Mouse (Mus musculus): ENCODE data around the gene Actrt3.

Actrt3 gene

GRCm38 (mm10) chr3:30599711-30600545 lies at the start of gene Actrt3:
Actrt3 (minus strand) TSS chr3:30599939.
- peak in 1 of 2 experiments; percentile 15 for DNase-seq (ENCODE audit: low spot score in 2 of 2)

GRCm38 (mm10) chr3:30648466-30648865 lies 48.7 kb upstream of the Actrt3 start:
- no peak for DNase-seq (ENCODE audit: low spot score in 2 of 2)

GRCm38 (mm10) chr3:30647440-30648090 lies 47.8 kb upstream of the Actrt3 start, which contains the start of gene Lrrc34:
Lrrc34 (minus strand) TSS chr3:30647869.
- no peak for DNase-seq (ENCODE audit: low spot score in 2 of 2)

- no peak for DNase-seq (ENCODE audit: low spot score in 2 of 2)
Observed at GRCm38 (mm10) chr3:30646761-30647160, 47.0 kb upstream of the Actrt3 start.

GRCm38 (mm10) chr3:30644207-30644606 lies 44.5 kb upstream of the Actrt3 start, which contains the start of gene Lrriq4:
Lrriq4 (plus strand) TSS chr3:30644507.
- no peak for DNase-seq (ENCODE audit: low spot score in 2 of 2)

GRCm38 (mm10) chr3:30635629-30636028 lies 35.9 kb upstream of the Actrt3 start:
- no peak for DNase-seq (ENCODE audit: low spot score in 2 of 2)

DNA sequence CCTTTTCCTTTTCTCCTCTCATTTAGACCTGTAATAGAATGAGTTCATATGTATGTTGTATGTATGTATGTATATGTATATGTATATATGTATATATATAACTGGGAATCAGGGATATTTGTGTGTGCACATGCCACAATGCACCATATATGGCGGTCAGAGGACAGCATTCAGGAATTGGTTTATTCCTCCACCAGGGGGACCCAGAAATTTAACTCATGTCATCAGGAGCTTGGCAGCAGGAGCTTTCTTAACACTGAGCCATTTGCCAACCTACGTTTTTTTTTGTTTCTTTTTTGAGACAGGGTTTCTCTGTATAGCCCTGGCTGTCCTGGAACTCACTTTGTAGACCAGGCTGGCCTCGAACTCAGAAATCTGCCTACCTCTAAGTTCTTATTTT lies 33.9 kb upstream of the Actrt3 start:
- DNase-seq (ENCODE audit: low spot score in 2 of 2) = no peak

GRCm38 (mm10) chr3:30620132-30620531 lies 20.4 kb upstream of the Actrt3 start:
- no peak for DNase-seq (ENCODE audit: low spot score in 2 of 2)

DNA sequence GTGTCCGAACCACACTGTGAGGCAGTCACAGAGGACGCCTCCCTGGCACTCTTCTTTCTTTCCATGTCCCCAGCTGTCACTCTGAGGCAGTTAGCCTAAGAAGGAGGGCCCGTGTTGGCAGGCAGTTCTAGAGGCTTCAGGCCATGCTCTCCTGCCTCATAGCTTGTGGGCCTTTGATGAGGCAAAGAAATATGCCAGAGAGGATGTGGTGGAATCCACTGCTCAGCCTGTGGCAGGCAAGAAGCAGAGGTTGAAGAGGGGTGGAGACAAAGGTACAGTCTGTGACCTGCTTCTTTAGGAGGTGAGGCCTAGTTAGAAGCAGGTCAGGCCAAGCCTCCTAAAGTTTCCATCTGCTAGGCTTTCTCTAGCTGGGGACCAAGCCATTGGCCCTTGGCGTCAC lies 11.2 kb upstream of the Actrt3 start:
- DNase-seq (ENCODE audit: low spot score in 2 of 2) = no peak

- no peak for DNase-seq (ENCODE audit: low spot score in 2 of 2)
Observed at GRCm38 (mm10) chr3:30608999-30609398, 9.3 kb upstream of the Actrt3 start.

DNA sequence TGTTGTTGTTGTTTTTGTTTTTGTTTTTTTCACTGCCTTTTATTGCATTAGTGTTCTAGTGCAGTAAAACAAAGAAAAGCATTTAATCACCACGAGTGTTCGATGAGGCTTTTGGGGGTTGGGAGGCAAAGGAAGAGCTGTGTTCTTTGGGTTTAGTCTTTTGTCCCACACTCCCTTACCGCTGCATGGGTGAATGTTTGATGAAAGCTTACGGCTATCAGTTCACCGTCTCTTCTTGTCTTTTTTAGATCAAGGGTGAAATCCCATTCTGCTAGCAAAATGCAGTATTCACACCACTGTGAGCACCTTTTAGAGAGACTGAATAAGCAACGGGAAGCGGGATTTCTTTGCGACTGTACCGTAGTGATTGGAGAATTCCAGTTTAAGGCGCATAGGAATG lies 3.5 kb upstream of the Actrt3 start:
- no peak for DNase-seq (ENCODE audit: low spot score in 2 of 2)

GRCm38 (mm10) chr3:30602740-30603098 lies 3.0 kb upstream of the Actrt3 start:
- no peak for DNase-seq (ENCODE audit: low spot score in 2 of 2)

DNA sequence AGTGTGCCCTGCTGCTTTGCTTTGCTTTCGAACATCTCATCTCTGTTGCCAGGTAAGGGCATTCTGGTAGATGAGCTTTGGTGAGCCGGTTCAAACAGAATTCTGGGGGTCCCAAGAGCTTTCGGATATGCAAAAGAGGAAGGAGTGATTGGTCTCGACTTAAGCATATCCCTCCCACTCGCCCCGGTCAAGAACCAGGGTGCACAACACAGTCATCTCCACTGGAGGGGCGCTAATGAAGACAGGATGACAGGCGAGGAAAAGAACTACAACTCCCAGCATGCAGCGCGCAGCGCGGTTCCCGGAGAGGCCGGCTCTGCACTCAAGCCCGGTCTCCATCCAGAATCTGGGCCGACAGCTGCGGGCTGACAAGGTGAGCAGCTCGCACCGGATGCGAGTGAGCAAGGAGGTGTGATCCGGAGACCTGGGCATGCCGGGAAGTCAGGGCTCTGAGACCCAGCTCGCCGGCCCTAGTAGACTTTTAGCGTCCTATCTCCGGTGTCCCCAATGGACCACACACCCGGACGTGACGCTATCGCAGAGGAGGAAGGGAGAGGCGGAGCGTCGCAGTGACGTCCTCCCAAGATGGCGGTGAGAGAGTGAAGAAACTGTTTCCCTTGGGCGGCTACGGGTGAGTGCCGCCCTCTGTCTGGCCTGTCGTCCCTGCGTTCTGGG lies 2.5 kb upstream of the Actrt3 start, which contains the start of gene Mynn:
Mynn (plus strand) TSS at position 1 of the 675 bp plus-strand sequence.
- peak; percentile 97 to 99 for DNase-seq (ENCODE audit: low spot score in 2 of 2)

DNA sequence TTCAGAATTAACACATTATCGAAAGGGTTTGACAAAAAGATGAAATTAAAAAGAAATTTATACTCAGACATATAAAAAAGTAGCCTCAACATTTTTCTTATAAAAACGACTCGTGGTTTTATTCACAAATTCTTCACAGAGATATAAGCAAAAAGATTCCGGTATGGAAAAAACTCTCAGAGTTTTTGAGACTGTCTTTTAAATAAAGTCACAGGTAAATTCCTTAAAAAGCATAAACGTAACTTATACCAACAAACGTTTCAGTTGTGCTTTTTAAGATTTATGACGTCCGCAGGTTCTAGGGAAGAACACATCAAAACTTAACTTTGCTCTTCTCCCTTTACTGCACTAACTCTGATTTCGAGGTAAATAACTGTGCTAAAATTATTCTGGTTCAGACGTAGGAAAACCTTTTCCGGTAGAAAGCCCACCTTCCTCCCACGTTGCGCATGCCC lies 1.9 kb upstream of the Actrt3 start:
- DNase-seq (ENCODE audit: low spot score in 2 of 2) = no peak

- DNase-seq (ENCODE audit: low spot score in 2 of 2) = peak; percentile 78 to 93
Observed at GRCm38 (mm10) chr3:30601175-30601574, 1.4 kb upstream of the Actrt3 start.

GRCm38 (mm10) chr3:30600717-30601116 lies 978 bp upstream of the Actrt3 start:
- DNase-seq (ENCODE audit: low spot score in 2 of 2) = peak; percentile 31 to 43

DNA sequence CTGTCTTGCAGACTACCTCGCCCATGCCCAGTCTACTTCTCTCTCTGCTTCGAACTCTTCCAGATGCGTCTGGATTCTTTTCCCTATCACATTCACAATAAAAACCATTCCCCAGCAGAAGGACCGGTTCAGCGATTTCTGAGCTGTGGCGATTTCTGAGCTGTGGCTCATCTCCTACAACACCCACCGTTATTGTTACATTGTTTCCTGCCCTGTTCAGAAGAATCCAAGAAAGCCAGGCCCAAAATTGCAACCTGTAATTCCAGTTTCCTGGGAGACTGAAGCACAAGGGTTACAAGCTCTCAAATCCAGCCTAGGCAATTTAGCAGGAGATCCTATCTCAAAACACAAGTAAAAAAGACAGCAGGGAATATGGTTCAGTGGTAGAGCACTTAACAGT lies 2.5 kb downstream of the Actrt3 start:
- no peak for DNase-seq (ENCODE audit: low spot score in 2 of 2)

DNA sequence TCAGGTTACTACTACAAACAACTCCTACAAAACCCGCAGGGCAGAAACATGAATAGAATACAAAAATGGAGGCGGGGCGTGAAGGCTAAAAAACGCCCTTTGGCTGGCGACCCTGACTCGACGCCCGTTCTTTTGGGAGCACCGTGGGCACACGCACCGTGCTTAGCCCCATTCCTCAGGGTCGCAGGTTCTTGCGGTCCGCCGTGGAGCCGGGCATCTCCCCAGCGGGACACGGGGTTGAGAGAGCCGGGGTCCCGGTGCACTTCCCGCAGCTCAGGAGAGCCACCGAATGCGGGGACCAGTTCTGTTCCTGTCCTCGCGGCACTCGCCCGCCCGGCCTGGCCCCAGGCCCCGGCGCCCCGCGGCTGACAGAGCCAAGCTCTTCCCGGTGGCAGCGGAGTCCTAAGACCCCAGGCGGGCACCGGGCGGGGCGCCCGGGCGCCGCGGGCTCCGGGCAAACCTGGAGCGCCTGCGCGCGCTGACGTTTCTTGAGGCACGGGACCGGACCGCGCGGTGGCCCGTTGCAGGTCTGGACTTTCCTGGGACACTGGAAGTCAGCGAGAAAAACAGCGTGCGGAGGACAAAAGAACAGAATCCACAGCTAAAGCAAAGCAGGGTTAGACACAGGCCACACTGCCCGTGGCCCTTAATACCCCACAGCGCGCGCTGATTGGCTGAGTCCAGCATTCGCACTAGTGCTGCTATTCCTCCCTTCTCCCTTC lies 4.5 kb downstream of the Actrt3 start:
- peak; percentile 37 to 39 for DNase-seq (ENCODE audit: low spot score in 2 of 2)

- no peak for DNase-seq (ENCODE audit: low spot score in 2 of 2)
Observed at GRCm38 (mm10) chr3:30593719-30594485, 5.8 kb downstream of the Actrt3 start.

DNA sequence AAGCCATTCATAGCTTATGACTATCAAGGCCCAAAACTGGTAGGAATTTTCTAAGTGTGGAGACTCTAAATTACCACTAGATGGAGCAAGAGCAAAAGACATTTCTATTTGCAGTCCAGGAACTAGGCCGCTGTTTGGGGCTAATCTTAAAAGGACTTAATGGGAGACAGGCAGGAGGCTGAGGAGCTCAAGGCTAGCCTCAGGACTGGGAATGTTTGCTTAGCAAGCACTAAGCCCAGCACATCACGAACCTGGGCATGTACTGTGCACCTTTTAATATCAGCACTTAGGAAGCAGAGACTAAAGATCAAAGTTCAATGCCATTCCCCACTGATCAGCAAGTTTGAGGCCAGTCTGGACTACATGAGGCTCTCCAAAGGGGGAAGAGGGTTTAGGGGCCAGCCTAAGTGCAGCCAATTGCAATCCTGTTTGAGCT lies 7.3 kb downstream of the Actrt3 start:
- peak; percentile 21 to 39 for DNase-seq (ENCODE audit: low spot score in 2 of 2)

- DNase-seq (ENCODE audit: low spot score in 2 of 2) = no peak
Observed at GRCm38 (mm10) chr3:30588865-30589264, 10.9 kb downstream of the Actrt3 start.

Data from heart, adult 9 months (tissue).